Mouse (Mus musculus) testis, adult 2 months (tissue): ENCODE measurements around the gene Psen2.

ENCODE experiments used
- CTCF ChIP-seq: fragments of 200-500 bp; IDR thresholded peaks from 2 replicates; pipeline ENCODE4 v1.5.1; 2012; ENCODE audit warnings: low read depth, mild to moderate bottlenecking, inconsistent platforms, low read length, moderate library complexity; ENCODE audit not compliant: control insufficient read depth, insufficient read depth, insufficient replicate concordance
- POLR2A ChIP-seq: fragments of 200-500 bp; IDR thresholded peaks from 2 replicates; pipeline ENCODE4 v1.6.1; 2012; ENCODE audit warnings: low read depth, mild to moderate bottlenecking, inconsistent platforms, low read length, moderate library complexity; ENCODE audit not compliant: control insufficient read depth

DNA sequence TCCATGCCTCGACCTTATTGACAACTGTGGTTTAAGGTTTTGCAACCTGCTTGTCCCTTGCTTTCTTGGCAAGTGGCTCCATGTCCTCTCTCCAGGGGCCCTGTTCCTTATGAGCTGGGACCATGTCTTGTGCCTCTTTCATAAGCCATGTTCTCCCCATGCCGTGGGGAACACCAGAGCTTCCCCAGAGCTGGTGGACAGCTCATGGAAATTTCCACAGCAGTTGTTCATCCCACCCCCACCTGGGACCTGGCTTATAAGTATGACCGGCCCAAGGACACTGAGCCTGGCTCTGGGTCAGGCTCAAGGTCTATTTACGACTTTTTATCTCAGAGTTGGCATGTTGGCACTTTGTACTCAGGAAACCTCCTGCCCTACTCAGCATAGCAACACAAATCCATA, 53.2 kb downstream of the Psen2 start:
- TF ChIP-seq POLR2A (no peak), CTCF (no peak)
